Mouse (Mus musculus) midbrain, postnatal 0 days (tissue): ENCODE results near the gene Ret. TPM values are rescaled to one million over a fixed set of nuclear protein-coding genes. Genes with fewer than 3 reads are reported as not detected.

Experiments used
- ATAC-seq: fragments of 200-750 bp; cut with Nextera tagmentation; 2 replicates; pipeline ENCODE4 v1.8.0; 2017; ENCODE audit warnings: moderate number of reproducible peaks, mild to moderate bottlenecking, moderate TSS enrichment, moderate library complexity; ENCODE audit not compliant: low FRiP score
- DNase-seq: peaks from one replicate; pipeline ENCODE4 v3.0.0-alpha.2; 2015; ENCODE audit warnings: low spot score
- H3K27ac ChIP-seq: fragments of 300-500 bp; sonication (generic); 2 replicates; pipeline ENCODE4 v1.5.1; 2014; ENCODE audit warnings: low read depth, mild to moderate bottlenecking, low read length, mixed read lengths
- H3K27me3 ChIP-seq: fragments of 300-500 bp; sonication (generic); 2 replicates; pipeline ENCODE4 v1.6.1; 2014; ENCODE audit warnings: low read length, control low read depth, mixed read lengths; ENCODE audit not compliant: insufficient read depth
- H3K36me3 ChIP-seq: fragments of 300-500 bp; sonication (generic); 2 replicates; pipeline ENCODE4 v1.6.1; 2014; ENCODE audit warnings: low read length, control low read depth, mixed read lengths; ENCODE audit not compliant: insufficient read depth
- H3K4me1 ChIP-seq: fragments of 300-500 bp; sonication (generic); 2 replicates; pipeline ENCODE4 v1.6.1; 2014; ENCODE audit warnings: mild to moderate bottlenecking, control low read depth, antibody characterized with exemption, low read length, mixed read lengths; ENCODE audit not compliant: insufficient read depth
- H3K4me2 ChIP-seq: fragments of 300-500 bp; sonication (generic); 2 replicates; pipeline ENCODE4 v1.6.1; 2014; ENCODE audit warnings: low read depth, mild to moderate bottlenecking, low read length, mixed read lengths; ENCODE audit not compliant: poor library complexity, severe bottlenecking
- H3K4me3 ChIP-seq: fragments of 300-500 bp; sonication (generic); 2 replicates; pipeline ENCODE4 v1.5.1; 2014; ENCODE audit warnings: low read depth, mild to moderate bottlenecking, low read length, moderate library complexity
- H3K9ac ChIP-seq: fragments of 300-500 bp; sonication (generic); replicated peaks from 2 replicates; pipeline ENCODE4 v1.6.1; 2014; ENCODE audit warnings: mild to moderate bottlenecking, low read length, moderate library complexity, mixed read lengths; ENCODE audit not compliant: poor library complexity, severe bottlenecking
- H3K9me3 ChIP-seq: fragments of 300-500 bp; sonication (generic); 2 replicates; pipeline ENCODE4 v1.6.1; 2016; ENCODE audit warnings: low read length, control low read depth
- CTCF ChIP-seq: IDR thresholded peaks from 2 replicates; pipeline ENCODE4 v1.5.1; 2016; ENCODE audit warnings: antibody characterized with exemption, mild to moderate bottlenecking
- WGBS: fragments of 180-500 bp; shearing (Covaris S2); extraction: QIAGEN DNeasy Blood & Tissue Kit; methylation state at CpG from one replicate; pipeline ENCODE4 v1.1.7; 2014; 5-methylcytosine and 5-hydroxymethylcytosine counted together
- polyA plus RNA-seq: library from polyadenylated mRNA; unstranded; fragments of >200 nt; fragmentation: Nextera tagmentation; extraction: Ambion mirVana; gene quantifications from 2 replicates; pipeline ENCODE4 v1.2.1, GENCODE M21; 2015
- total RNA-seq: library from RNA; depleted of rRNA; stranded (reverse); fragments of >200 nt; gene quantifications from 2 replicates; pipeline ENCODE4 v1.2.3, GENCODE M21; 2014

Gene Ret
- total and polyA plus RNA-seq, 2 experiments from 2014 or later, result 7.1 to 27.1 TPM

- Histone ChIP-seq H3K4me1 (no peaks in the 10 kb centered on the region), H3K9me3 (no peaks in the 10 kb centered on the region), H3K36me3 (peaks cover 10% of the 10 kb centered on the region; the same call in 1 of the 2 replicates), H3K4me2 (no peak overlapping the region), H3K27ac (no peak overlapping the region), H3K9ac (0 out of 2 replicates have a peak overlapping the region, but pooled peaks have one; percentile 8), H3K4me3 (no peak overlapping the region), H3K27me3 (no peaks in the 10 kb centered on the region)
- WGBS, result 92% methylated on average over 18 of the region's 18 CpGs
- DNase-seq (no peak), ATAC-seq (no peak)
- TF ChIP-seq CTCF, result no peak
Observed at GRCm38 (mm10) chr6:118173251-118173974, 24.1 kb downstream of the Ret start.

DNA sequence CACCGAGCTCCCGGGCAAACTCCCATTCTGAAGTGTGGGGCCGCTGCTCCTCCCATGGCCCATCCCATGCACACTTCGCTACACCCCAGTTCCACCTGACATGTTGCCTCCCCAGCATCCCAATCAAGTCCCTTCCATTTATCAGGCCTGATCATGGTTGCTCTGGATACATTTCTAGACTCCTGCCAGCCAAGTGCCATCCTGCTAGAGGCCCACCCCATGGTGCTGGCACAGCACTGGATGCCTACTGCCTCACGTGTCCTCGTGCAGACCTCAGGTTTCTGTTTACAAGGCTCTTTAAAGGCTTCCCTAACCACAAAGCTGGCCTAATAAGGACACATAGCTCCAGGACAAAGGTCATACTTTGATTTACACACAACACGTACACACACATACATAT, 26.1 kb downstream of the Ret start:
- 95% methylated on average over 7 of the region's 7 CpGs for WGBS
- no peak overlapping the region for H3K27ac ChIP-seq
- DNase-seq, result no peak
- peaks cover 10% of the 10 kb centered on the region; the same call in 1 of the 2 replicates for H3K36me3 ChIP-seq
- no peaks in the 10 kb centered on the region for H3K9me3 ChIP-seq
- ATAC-seq, result no peak
- H3K27me3 ChIP-seq, result no peaks in the 10 kb centered on the region
- H3K4me2 ChIP-seq, result no peak overlapping the region
- H3K4me1 ChIP-seq, result no peaks in the 10 kb centered on the region
- no peak overlapping the region for H3K4me3 ChIP-seq
- no peak for TF ChIP-seq CTCF
- H3K9ac ChIP-seq, result no peak overlapping the region

GRCm38 (mm10) chr6:118168106-118168505, 29.4 kb downstream of the Ret start:
- no peak overlapping the region for H3K4me2 ChIP-seq
- no peak for TF ChIP-seq CTCF
- H3K9me3 ChIP-seq, result no peaks in the 10 kb centered on the region
- no peaks in the 10 kb centered on the region for H3K4me1 ChIP-seq
- no peaks in the 10 kb centered on the region for H3K27me3 ChIP-seq
- ATAC-seq (no peak), DNase-seq (no peak)
- no peak overlapping the region for H3K4me3 ChIP-seq
- H3K36me3 ChIP-seq, result no peaks in the 10 kb centered on the region; the same call in 1 of the 2 replicates
- no peak overlapping the region for H3K9ac ChIP-seq
- 86% methylated on average over 14 of the region's 14 CpGs for WGBS
- H3K27ac ChIP-seq, result no peak overlapping the region

DNA sequence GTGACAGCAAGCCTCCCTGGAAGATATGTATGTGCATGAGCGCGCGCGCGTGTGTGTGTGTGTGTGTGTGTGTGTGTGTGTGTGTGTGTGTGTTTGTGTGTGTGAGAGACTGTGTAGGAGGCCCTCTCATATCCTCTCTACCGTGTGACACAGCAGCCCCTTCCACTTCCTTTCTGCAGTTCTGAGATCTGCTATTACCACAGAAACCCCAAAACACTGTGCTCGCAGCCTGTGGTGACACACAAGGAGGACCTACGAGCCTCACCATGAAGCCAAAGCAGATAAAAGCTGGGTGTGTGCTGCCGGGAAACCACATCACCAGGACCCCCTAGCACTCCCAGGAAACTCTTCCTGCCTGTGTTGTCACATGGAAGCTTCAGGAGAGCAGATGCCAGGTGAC, 30.5 kb downstream of the Ret start:
- no peak overlapping the region for H3K4me2 ChIP-seq

DNA sequence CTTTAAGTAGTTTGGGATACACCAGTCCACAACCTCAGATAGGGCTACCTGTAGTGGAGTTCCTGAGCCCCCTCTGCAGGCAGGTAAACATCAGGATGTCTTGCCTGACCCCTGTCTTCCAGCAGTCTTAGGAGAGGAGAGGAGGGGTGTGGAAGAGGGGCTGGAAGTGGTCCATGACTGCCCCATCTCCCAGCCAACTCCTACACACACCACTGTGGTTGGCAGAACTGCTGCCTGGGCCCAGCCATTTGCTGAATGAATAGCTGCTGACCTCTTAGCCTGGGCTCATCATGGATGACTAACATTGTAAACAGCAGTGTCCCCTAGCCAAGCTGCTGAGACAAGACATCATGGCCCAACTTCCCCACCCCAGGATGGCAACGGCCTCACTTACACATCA, 32.0 kb downstream of the Ret start:
- Histone ChIP-seq H3K27me3 (no peaks in the 10 kb centered on the region), H3K9ac (no peak overlapping the region), H3K4me2 (no peak overlapping the region), H3K9me3 (no peaks in the 10 kb centered on the region), H3K36me3 (no peaks in the 10 kb centered on the region), H3K27ac (no peak overlapping the region), H3K4me1 (no peaks in the 10 kb centered on the region), H3K4me3 (no peak overlapping the region)
- ATAC-seq (no peak), DNase-seq (no peak)
- 84% methylated on average over 1 of the region's 1 CpGs for WGBS
- no peak for TF ChIP-seq CTCF

More for the DNA sequence above, 30.5 kb downstream of the Ret start:
- Histone ChIP-seq H3K4me3 (no peak overlapping the region), H3K36me3 (no peaks in the 10 kb centered on the region), H3K9me3 (no peaks in the 10 kb centered on the region), H3K27me3 (no peaks in the 10 kb centered on the region), H3K9ac (no peak overlapping the region), H3K27ac (no peak overlapping the region), H3K4me1 (no peaks in the 10 kb centered on the region)
- WGBS, result 79% methylated on average over 9 of the region's 9 CpGs
- no peak for ATAC-seq
- no peak for TF ChIP-seq CTCF
- DNase-seq, result no peak

DNA sequence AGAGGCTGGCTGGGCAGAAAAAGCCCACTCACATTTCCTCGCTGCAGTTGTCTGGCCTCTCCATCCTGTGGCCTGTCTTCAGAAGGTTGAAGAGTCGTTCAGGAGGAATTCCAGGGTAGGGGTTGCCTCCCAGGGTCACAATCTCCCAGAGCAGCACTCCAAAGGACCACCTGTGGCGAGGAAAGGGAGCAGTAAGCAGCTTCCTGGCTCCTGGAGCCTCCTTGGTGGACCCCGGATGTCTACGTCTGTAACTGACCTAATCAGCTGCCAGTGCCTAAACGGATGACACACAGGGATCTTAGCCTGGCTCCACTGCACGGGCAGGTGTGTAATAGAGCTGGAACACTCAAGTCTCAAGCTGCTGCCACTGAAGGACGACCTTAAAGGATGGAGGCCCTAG, 32.8 kb downstream of the Ret start:
- Histone ChIP-seq H3K27me3 (no peaks in the 10 kb centered on the region), H3K9me3 (no peaks in the 10 kb centered on the region), H3K4me3 (no peak overlapping the region), H3K9ac (no peak overlapping the region), H3K4me1 (no peaks in the 10 kb centered on the region), H3K27ac (no peak overlapping the region), H3K4me2 (no peak overlapping the region), H3K36me3 (no peaks in the 10 kb centered on the region)
- TF ChIP-seq CTCF, result no peak
- ATAC-seq (no peak), DNase-seq (no peak)
- WGBS, result 75% methylated on average over 8 of the region's 8 CpGs
